Mouse (Mus musculus): ENCODE measurements around the gene Retreg1. TPM values are rescaled to one million over a fixed set of nuclear protein-coding genes. Genes with fewer than 3 reads are reported as not detected.

The Retreg1 gene
- total and polyA plus RNA-seq, 3 experiments: 17.5 to 28.7 (median 19.0) TPM

DNA sequence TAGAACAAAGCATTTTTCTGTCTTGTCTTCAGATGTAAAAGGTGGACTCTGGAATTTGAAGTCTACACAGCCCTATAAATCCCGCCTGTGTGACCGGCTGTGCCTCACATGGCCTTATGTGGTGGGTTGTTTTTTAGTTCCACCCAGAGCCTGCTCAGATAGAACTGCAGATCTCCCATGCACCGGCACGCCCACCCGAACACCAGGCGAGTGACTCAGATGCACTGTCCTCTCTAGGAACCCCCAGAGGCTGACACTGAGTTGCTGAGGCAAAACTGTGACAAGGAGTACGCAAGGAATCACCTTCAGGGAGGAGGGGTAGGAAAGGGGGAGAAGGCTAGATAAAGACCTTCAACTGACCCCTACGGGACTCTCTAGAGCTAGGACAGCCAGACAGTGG is 85.0 kb downstream of the Retreg1 start:
- in situ Hi-C loops (cut with MboI; ENCODE audit: low pct_ligation_motif_present, low pct_unique_long_range_greater_than_20kb, low sequenced_read_pairs) (loop anchor here (5.0 kb wide), 1 partner anchor 36 kb away; no protein-coding TSS in a partner anchor), dilution Hi-C loops (cut with MboI; ENCODE audit: extremely low pct_ligation_motif_present, extremely low pct_unique_long_range_greater_than_20kb, low sequenced_read_pairs) (no loop called here)
- Histone ChIP-seq H3K36me3 (replicated peaks in 1 of 2; ENCODE audit: control insufficient read depth in 1 of 2, insufficient read depth in 1 of 2, low read length in 1 of 2) (peaks cover 0 to 16% of the 10 kb centered on the region in 2 experiments), H3K27me3 (replicated peaks) (no peaks in the 10 kb centered on the region), H3K27ac (ENCODE audit: insufficient read depth, low read depth) (no peak overlapping the region), H3K4me1 (ENCODE audit: control insufficient read depth in 1 of 2, insufficient read depth in 2 of 2) (peaks cover 4 to 20% of the 10 kb centered on the region in 2 experiments), H3K79me2 (replicated peaks; ENCODE audit: control insufficient read depth, extremely low read depth, insufficient read depth, poor library complexity, severe bottlenecking) (no peaks in the 10 kb centered on the region), H3K4me2 (ENCODE audit: insufficient read depth, low read depth, poor library complexity, severe bottlenecking) (no peak overlapping the region), H3K9ac (ENCODE audit: insufficient read depth, low read depth) (no peak overlapping the region), H3K4me3 (replicated peaks in 1 of 3; ENCODE audit: low read depth in 2 of 3, low read length in 2 of 3, poor library complexity in 1 of 3) (no peak overlapping the region), H3K9me3 (replicated peaks; ENCODE audit: low read length) (peaks cover 6% of the 10 kb centered on the region)
- TF ChIP-seq MAZ (IDR thresholded peaks at IDR 0.05; ENCODE audit: low read depth, low read length) (no peak), POLR2A (IDR thresholded peaks at IDR 0.05; ENCODE audit: low read depth, low read length) (no peak), CHD2 (IDR thresholded peaks at IDR 0.05; ENCODE audit: low read length) (no peak), SIN3A (IDR thresholded peaks at IDR 0.05; ENCODE audit: low read length) (no peak), USF2 (conservative IDR thresholded peaks at IDR 0.05; ENCODE audit: low read depth, low read length) (no peak), CTCF (conservative IDR thresholded peaks at IDR 0.05 in 1 of 2, IDR thresholded peaks at IDR 0.05 in 1 of 2; ENCODE audit: low read depth in 2 of 2, low read length in 2 of 2) (no peak), MAFK (IDR thresholded peaks at IDR 0.05; ENCODE audit: insufficient replicate concordance, low read length) (no peak), GABPA (IDR thresholded peaks at IDR 0.05; ENCODE audit: insufficient replicate concordance, low read depth, low read length) (no peak), SMC3 (IDR thresholded peaks at IDR 0.05; ENCODE audit: low read depth, low read length) (no peak), HCFC1 (IDR thresholded peaks at IDR 0.05; ENCODE audit: low read depth, low read length) (no peak), MAX (IDR thresholded peaks at IDR 0.05; ENCODE audit: low read length) (no peak), BHLHE40 (IDR thresholded peaks at IDR 0.05; ENCODE audit: low read depth, low read length) (no peak), RAD21 (IDR thresholded peaks at IDR 0.05; ENCODE audit: low read depth, low read length) (no peak), IRF4 (IDR thresholded peaks at IDR 0.05; ENCODE audit: low read depth, low read length) (no peak), ELF1 (IDR thresholded peaks at IDR 0.05; ENCODE audit: low read depth, low read length) (no peak)
- DNase-seq (ENCODE audit: extremely low read depth): no peak

DNA sequence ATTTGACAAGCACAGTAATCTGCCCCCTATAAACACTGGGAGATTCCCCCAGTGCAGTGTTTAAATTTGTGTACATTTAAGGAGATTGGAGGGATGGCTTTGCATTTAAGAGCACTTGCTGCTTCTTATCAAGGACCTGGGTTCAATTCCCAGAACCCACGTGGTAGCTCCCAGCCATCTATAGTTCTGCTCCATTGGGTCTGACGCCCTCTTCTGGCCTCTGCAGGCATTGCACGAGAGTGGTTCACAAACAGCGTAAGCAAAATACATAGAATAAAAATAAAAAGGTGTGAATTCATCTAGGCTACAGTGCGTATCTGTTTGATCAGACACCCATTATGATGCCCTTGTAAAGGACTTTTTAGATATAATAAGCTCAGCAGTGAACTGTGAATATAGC is 85.9 kb downstream of the Retreg1 start:
- Histone ChIP-seq H3K4me1 (ENCODE audit: control insufficient read depth in 1 of 2, insufficient read depth in 2 of 2) (peaks cover 12 to 29% of the 10 kb centered on the region in 2 experiments), H3K9me3 (replicated peaks; ENCODE audit: low read length) (peaks cover 6% of the 10 kb centered on the region), H3K27ac (ENCODE audit: insufficient read depth, low read depth) (no peak overlapping the region), H3K9ac (ENCODE audit: insufficient read depth, low read depth) (no peak overlapping the region), H3K27me3 (replicated peaks) (no peaks in the 10 kb centered on the region), H3K4me2 (ENCODE audit: insufficient read depth, low read depth, poor library complexity, severe bottlenecking) (no peak overlapping the region), H3K36me3 (replicated peaks in 1 of 2; ENCODE audit: control insufficient read depth in 1 of 2, insufficient read depth in 1 of 2, low read length in 1 of 2) (peaks cover 0 to 12% of the 10 kb centered on the region in 2 experiments), H3K79me2 (replicated peaks; ENCODE audit: control insufficient read depth, extremely low read depth, insufficient read depth, poor library complexity, severe bottlenecking) (no peaks in the 10 kb centered on the region), H3K4me3 (replicated peaks in 1 of 3; ENCODE audit: low read depth in 2 of 3, low read length in 2 of 3, poor library complexity in 1 of 3) (no peak overlapping the region)
- DNase-seq (ENCODE audit: extremely low read depth): peak; percentile 48
- in situ Hi-C loops (cut with MboI; ENCODE audit: low pct_ligation_motif_present, low pct_unique_long_range_greater_than_20kb, low sequenced_read_pairs): loop anchor here (5.0 kb wide), 1 partner anchor 37 kb away; no protein-coding TSS in a partner anchor
- dilution Hi-C loops (cut with MboI; ENCODE audit: extremely low pct_ligation_motif_present, extremely low pct_unique_long_range_greater_than_20kb, low sequenced_read_pairs): no loop called here
- TF ChIP-seq MAX (IDR thresholded peaks at IDR 0.05; ENCODE audit: low read length) (peak; percentile 73), SMC3 (IDR thresholded peaks at IDR 0.05; ENCODE audit: low read depth, low read length) (peak; percentile 73), ELF1 (IDR thresholded peaks at IDR 0.05; ENCODE audit: low read depth, low read length) (no peak), RAD21 (IDR thresholded peaks at IDR 0.05; ENCODE audit: low read depth, low read length) (peak; percentile 46), MEF2A (IDR thresholded peaks at IDR 0.05; ENCODE audit: borderline replicate concordance, low read depth, low read length) (no peak), MXI1 (IDR thresholded peaks at IDR 0.05; ENCODE audit: low read depth, low read length) (peak; percentile 42; the same call in 1 of the 2 replicates), MYC (IDR thresholded peaks at IDR 0.05; ENCODE audit: low read depth, low read length) (peak; percentile 84), ETS1 (conservative IDR thresholded peaks at IDR 0.05; ENCODE audit: low read depth, low read length) (no peak), NELFE (IDR thresholded peaks at IDR 0.05; ENCODE audit: low read depth, low read length) (0 out of 2 replicates have a peak, but pooled peaks have one; percentile 24), CTCF (conservative IDR thresholded peaks at IDR 0.05 in 1 of 2, IDR thresholded peaks at IDR 0.05 in 1 of 2; ENCODE audit: low read depth in 2 of 2, low read length in 2 of 2) (peak; percentile 68 to 69; a peak in 3 of 4 replicates)
